Mouse (Mus musculus): ENCODE data around the gene Fbxl3. TPM values are rescaled to one million over a fixed set of nuclear protein-coding genes. Genes with fewer than 3 reads are reported as not detected.

Fbxl3 gene
- polyA plus RNA-seq, 1 experiment from 2014 or later: 35.6 TPM

DNA sequence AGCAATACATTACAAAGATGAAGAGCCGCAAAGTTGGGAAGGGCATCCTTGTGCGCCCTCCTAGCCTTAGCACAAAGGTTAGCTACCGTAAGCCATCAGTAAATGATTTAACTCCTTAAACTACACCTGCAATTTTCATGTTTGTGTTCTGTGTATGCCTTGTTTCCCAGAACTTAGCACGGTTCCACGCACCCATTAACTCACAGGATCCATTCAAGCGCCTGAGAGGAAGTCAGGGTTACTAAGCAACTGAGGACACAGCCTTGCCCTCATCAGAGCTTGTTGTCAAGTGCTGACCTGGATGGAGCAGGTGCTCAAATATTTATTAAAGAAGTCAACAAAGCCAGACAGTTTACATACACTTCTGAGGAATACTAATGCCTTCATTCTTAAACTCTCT lies 2.9 kb upstream of the Fbxl3 start:
- Histone ChIP-seq H3K9me3 (ENCODE audit: control insufficient read depth, low read length) (no peaks in the 10 kb centered on the region), H3K27me3 (ENCODE audit: control insufficient read depth, insufficient read depth, low read length) (no peaks in the 10 kb centered on the region), H3K4me1 (ENCODE audit: control insufficient read depth, insufficient read depth, low read length) (no peaks in the 10 kb centered on the region), H3K4me3 (ENCODE audit: low read length) (no peak overlapping the region), H3K9ac (ENCODE audit: low read depth, low read length) (no peak overlapping the region), H3K27ac (ENCODE audit: low read depth, low read length) (0 out of 2 replicates have a peak overlapping the region, but pooled peaks have one; percentile 6), H3K4me2 (replicated peaks; ENCODE audit: low read depth, low read length) (no peak overlapping the region), H3K36me3 (ENCODE audit: control insufficient read depth, insufficient read depth, low read length) (no peaks in the 10 kb centered on the region)
- no peak for ATAC-seq (ENCODE audit: low FRiP score, low TSS enrichment)
- 55% methylated on average over 6 of the region's 6 CpGs for WGBS

GRCm38 (mm10) chr14:103101171-103101570 lies 1.8 kb upstream of the Fbxl3 start:
- Histone ChIP-seq H3K9ac (ENCODE audit: low read depth, low read length) (no peak overlapping the region), H3K4me2 (replicated peaks; ENCODE audit: low read depth, low read length) (no peak overlapping the region), H3K4me1 (ENCODE audit: control insufficient read depth, insufficient read depth, low read length) (no peaks in the 10 kb centered on the region), H3K27ac (ENCODE audit: low read depth, low read length) (no peak overlapping the region), H3K9me3 (ENCODE audit: control insufficient read depth, low read length) (no peaks in the 10 kb centered on the region), H3K27me3 (ENCODE audit: control insufficient read depth, insufficient read depth, low read length) (no peaks in the 10 kb centered on the region), H3K4me3 (ENCODE audit: low read length) (no peak overlapping the region), H3K36me3 (ENCODE audit: control insufficient read depth, insufficient read depth, low read length) (no peaks in the 10 kb centered on the region)
- ATAC-seq (ENCODE audit: low FRiP score, low TSS enrichment): no peak
- WGBS: 70% methylated on average over 3 of the region's 3 CpGs

DNA sequence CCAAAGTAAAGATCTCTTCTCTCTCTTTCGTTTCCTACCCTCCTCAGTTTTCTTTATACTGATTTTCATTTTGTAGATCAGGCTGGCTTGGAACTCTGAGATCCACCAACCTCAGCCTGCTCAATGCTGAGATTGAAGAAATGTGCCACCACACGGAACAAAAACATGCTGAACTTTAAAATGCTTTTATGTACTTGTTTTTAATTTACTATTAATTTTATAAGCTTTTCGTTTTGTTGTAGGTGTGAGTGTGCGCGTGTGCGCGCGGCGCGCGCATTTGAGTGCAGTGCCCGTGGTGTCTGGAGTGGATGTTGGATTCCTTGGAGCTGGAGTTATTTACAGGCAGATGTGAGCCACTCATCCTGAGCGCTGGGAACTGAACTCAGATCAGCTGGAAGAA lies 930 bp upstream of the Fbxl3 start:
- no peaks in the 10 kb centered on the region for H3K4me1 ChIP-seq (ENCODE audit: control insufficient read depth, insufficient read depth, low read length)
- H3K9ac ChIP-seq (ENCODE audit: low read depth, low read length): no peak overlapping the region
- H3K27me3 ChIP-seq (ENCODE audit: control insufficient read depth, insufficient read depth, low read length): no peaks in the 10 kb centered on the region
- peak overlapping the region; percentile 48; the same call in 1 of the 2 replicates for H3K4me2 ChIP-seq (replicated peaks; ENCODE audit: low read depth, low read length)
- H3K4me3 ChIP-seq (ENCODE audit: low read length): no peak overlapping the region
- WGBS: 79% methylated on average over 13 of the region's 13 CpGs
- H3K27ac ChIP-seq (ENCODE audit: low read depth, low read length): no peak overlapping the region
- H3K36me3 ChIP-seq (ENCODE audit: control insufficient read depth, insufficient read depth, low read length): peaks cover 6% of the 10 kb centered on the region; the same call in 1 of the 2 replicates
- no peak for ATAC-seq (ENCODE audit: low FRiP score, low TSS enrichment)
- no peaks in the 10 kb centered on the region for H3K9me3 ChIP-seq (ENCODE audit: control insufficient read depth, low read length)

GRCm38 (mm10) chr14:103098587-103099235 lies 655 bp downstream of the Fbxl3 start:
- peak overlapping the region; percentile 98 for H3K27ac ChIP-seq (ENCODE audit: low read depth, low read length)
- H3K27me3 ChIP-seq (ENCODE audit: control insufficient read depth, insufficient read depth, low read length): no peaks in the 10 kb centered on the region
- H3K4me2 ChIP-seq (replicated peaks; ENCODE audit: low read depth, low read length): peak overlapping the region; percentile 57
- peaks cover 10% of the 10 kb centered on the region; the same call in 1 of the 2 replicates for H3K36me3 ChIP-seq (ENCODE audit: control insufficient read depth, insufficient read depth, low read length)
- H3K9me3 ChIP-seq (ENCODE audit: control insufficient read depth, low read length): no peaks in the 10 kb centered on the region
- peak overlapping the region; percentile 72 for H3K4me3 ChIP-seq (ENCODE audit: low read length)
- H3K9ac ChIP-seq (ENCODE audit: low read depth, low read length): peak overlapping the region; percentile 95
- H3K4me1 ChIP-seq (ENCODE audit: control insufficient read depth, insufficient read depth, low read length): no peaks in the 10 kb centered on the region
- ATAC-seq (ENCODE audit: low FRiP score, low TSS enrichment): peak; percentile 87
- under 1% methylated on average over 73 of the region's 86 CpGs for WGBS

- WGBS: 1% methylated on average over 2 of the region's 2 CpGs
- H3K9me3 ChIP-seq (ENCODE audit: control insufficient read depth, low read length): no peaks in the 10 kb centered on the region
- peak overlapping the region; percentile 72 for H3K4me3 ChIP-seq (ENCODE audit: low read length)
- no peaks in the 10 kb centered on the region for H3K27me3 ChIP-seq (ENCODE audit: control insufficient read depth, insufficient read depth, low read length)
- H3K36me3 ChIP-seq (ENCODE audit: control insufficient read depth, insufficient read depth, low read length): peaks cover 10% of the 10 kb centered on the region; the same call in 1 of the 2 replicates
- no peak overlapping the region for H3K27ac ChIP-seq (ENCODE audit: low read depth, low read length)
- H3K4me1 ChIP-seq (ENCODE audit: control insufficient read depth, insufficient read depth, low read length): no peaks in the 10 kb centered on the region
- no peak for ATAC-seq (ENCODE audit: low FRiP score, low TSS enrichment)
- peak overlapping the region; percentile 57 for H3K4me2 ChIP-seq (replicated peaks; ENCODE audit: low read depth, low read length)
- H3K9ac ChIP-seq (ENCODE audit: low read depth, low read length): peak overlapping the region; percentile 95
Measured at GRCm38 (mm10) chr14:103098213-103098586, 1.2 kb downstream of the Fbxl3 start.

DNA sequence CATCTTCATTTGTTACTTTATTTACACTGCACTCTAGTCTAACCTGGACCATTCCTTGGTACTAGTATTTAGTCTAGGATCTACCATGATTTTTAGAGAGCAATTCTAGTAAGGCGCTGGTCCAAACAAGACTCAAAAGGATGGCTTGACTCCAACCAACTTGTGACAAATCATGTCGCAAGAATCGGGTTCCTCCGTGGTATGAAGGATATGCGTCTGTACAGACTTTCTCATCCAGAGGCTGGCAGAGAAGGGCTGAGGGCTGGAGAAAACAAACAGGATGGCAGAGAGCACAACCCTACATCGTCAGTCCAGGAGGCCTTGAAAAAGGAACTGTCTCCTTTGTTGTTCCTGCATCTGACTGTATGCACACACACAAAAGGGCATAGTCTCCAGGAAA lies 2.7 kb downstream of the Fbxl3 start:
- H3K9me3 ChIP-seq (ENCODE audit: control insufficient read depth, low read length): no peaks in the 10 kb centered on the region
- no peak overlapping the region for H3K9ac ChIP-seq (ENCODE audit: low read depth, low read length)
- H3K4me2 ChIP-seq (replicated peaks; ENCODE audit: low read depth, low read length): no peak overlapping the region
- H3K4me3 ChIP-seq (ENCODE audit: low read length): no peak overlapping the region
- no peaks in the 10 kb centered on the region for H3K4me1 ChIP-seq (ENCODE audit: control insufficient read depth, insufficient read depth, low read length)
- H3K27ac ChIP-seq (ENCODE audit: low read depth, low read length): no peak overlapping the region
- no peaks in the 10 kb centered on the region for H3K27me3 ChIP-seq (ENCODE audit: control insufficient read depth, insufficient read depth, low read length)
- WGBS: 83% methylated on average over 6 of the region's 6 CpGs
- H3K36me3 ChIP-seq (ENCODE audit: control insufficient read depth, insufficient read depth, low read length): peaks cover 21% of the 10 kb centered on the region
- no peak for ATAC-seq (ENCODE audit: low FRiP score, low TSS enrichment)

DNA sequence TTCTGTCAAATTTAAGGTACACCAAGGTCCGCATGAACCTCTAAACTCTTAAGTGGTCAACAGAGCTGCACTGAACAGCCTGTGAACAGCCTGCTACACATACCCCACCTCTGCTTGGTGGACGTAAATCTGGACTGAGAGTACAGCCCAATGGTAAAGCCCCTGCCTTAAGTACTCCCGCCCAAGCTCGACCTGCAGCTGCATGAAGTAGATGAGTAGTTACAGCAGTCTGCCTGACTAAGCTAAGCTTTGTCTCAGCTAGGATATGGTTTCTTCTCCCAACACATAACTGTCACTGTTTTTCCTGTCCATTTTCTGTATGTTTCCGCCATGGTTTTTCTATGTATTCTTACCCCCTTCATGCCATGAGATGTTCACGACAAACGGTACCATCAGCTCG lies 3.5 kb downstream of the Fbxl3 start:
- 90% methylated on average over 8 of the region's 8 CpGs for WGBS

GRCm38 (mm10) chr14:103095036-103095435 lies 4.3 kb downstream of the Fbxl3 start:
- Histone ChIP-seq H3K9me3 (ENCODE audit: control insufficient read depth, low read length) (no peaks in the 10 kb centered on the region), H3K36me3 (ENCODE audit: control insufficient read depth, insufficient read depth, low read length) (peaks cover 26% of the 10 kb centered on the region), H3K27me3 (ENCODE audit: control insufficient read depth, insufficient read depth, low read length) (no peaks in the 10 kb centered on the region), H3K4me2 (replicated peaks; ENCODE audit: low read depth, low read length) (no peak overlapping the region), H3K4me3 (ENCODE audit: low read length) (no peak overlapping the region), H3K9ac (ENCODE audit: low read depth, low read length) (no peak overlapping the region), H3K4me1 (ENCODE audit: control insufficient read depth, insufficient read depth, low read length) (no peaks in the 10 kb centered on the region), H3K27ac (ENCODE audit: low read depth, low read length) (no peak overlapping the region)
- no peak for ATAC-seq (ENCODE audit: low FRiP score, low TSS enrichment)
- 88% methylated on average over 8 of the region's 8 CpGs for WGBS

More for the DNA sequence above, 3.5 kb downstream of the Fbxl3 start:
- Histone ChIP-seq H3K4me1 (ENCODE audit: control insufficient read depth, insufficient read depth, low read length) (no peaks in the 10 kb centered on the region), H3K4me2 (replicated peaks; ENCODE audit: low read depth, low read length) (no peak overlapping the region), H3K27ac (ENCODE audit: low read depth, low read length) (no peak overlapping the region), H3K27me3 (ENCODE audit: control insufficient read depth, insufficient read depth, low read length) (no peaks in the 10 kb centered on the region), H3K4me3 (ENCODE audit: low read length) (no peak overlapping the region), H3K9ac (ENCODE audit: low read depth, low read length) (no peak overlapping the region), H3K9me3 (ENCODE audit: control insufficient read depth, low read length) (no peaks in the 10 kb centered on the region), H3K36me3 (ENCODE audit: control insufficient read depth, insufficient read depth, low read length) (peaks cover 26% of the 10 kb centered on the region)
- no peak for ATAC-seq (ENCODE audit: low FRiP score, low TSS enrichment)

- no peaks in the 10 kb centered on the region for H3K9me3 ChIP-seq (ENCODE audit: control insufficient read depth, low read length)
- H3K27me3 ChIP-seq (ENCODE audit: control insufficient read depth, insufficient read depth, low read length): no peaks in the 10 kb centered on the region
- no peak for ATAC-seq (ENCODE audit: low FRiP score, low TSS enrichment)
- no peak overlapping the region for H3K9ac ChIP-seq (ENCODE audit: low read depth, low read length)
- peaks cover 35% of the 10 kb centered on the region for H3K36me3 ChIP-seq (ENCODE audit: control insufficient read depth, insufficient read depth, low read length)
- 58% methylated on average over 4 of the region's 4 CpGs for WGBS
- H3K27ac ChIP-seq (ENCODE audit: low read depth, low read length): no peak overlapping the region
- H3K4me1 ChIP-seq (ENCODE audit: control insufficient read depth, insufficient read depth, low read length): no peaks in the 10 kb centered on the region
- no peak overlapping the region for H3K4me2 ChIP-seq (replicated peaks; ENCODE audit: low read depth, low read length)
- no peak overlapping the region for H3K4me3 ChIP-seq (ENCODE audit: low read length)
Measured at GRCm38 (mm10) chr14:103093670-103094069, 5.7 kb downstream of the Fbxl3 start.

All from kidney, embryonic 14.5 days (tissue).